Mouse (Mus musculus) left cerebral cortex, postnatal 4 days (tissue): ENCODE data around the gene Gm3187. TPM values are rescaled to one million over a fixed set of nuclear protein-coding genes. Genes with fewer than 3 reads are reported as not detected.
"Not testable (repeated sequence)": the region's sequence is repeated elsewhere in the genome, so short reads cannot be mapped to it uniquely, and the experiment has no call there.

ENCODE experiments used
- DNase-seq: peaks from one replicate; pipeline ENCODE4 v3.0.0-alpha.2; 2022
- intact Hi-C: fragments of 180-260 bp; cut with DNase I; formaldehyde crosslinking; loops from one replicate; pipeline ENCODE4 v1.15.1; 2025
- total RNA-seq, 2 experiments: library from RNA; stranded (reverse); gene quantifications; 2 replicates each; pipeline ENCODE4 v1.2.3; 2021

Gm3187 gene
- not detected for total RNA-seq

DNA sequence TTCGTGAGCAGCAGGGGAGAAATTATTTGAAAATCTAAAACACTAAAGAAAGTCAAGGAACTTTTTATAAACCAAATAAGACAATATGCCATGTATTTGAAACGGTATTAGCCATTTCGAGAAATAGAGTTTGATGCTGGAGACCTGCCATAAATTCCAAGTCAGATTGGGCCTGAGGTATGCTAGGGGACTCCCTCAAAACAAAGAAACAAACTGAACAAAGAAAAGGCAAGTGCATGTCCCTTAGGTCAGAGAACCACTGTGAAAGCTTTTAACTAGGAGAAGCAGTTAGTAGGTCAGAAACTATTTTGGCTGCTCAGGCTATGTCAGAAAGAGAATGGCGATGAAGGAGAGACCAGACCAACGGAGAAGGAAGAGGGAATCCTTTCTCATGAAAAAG is at the start of gene Gm3187:
Gene Gm3187 (plus strand): TSS at position 301 of the 400 bp plus-strand sequence.
- DNase-seq, intact Hi-C loops: not testable (repeated sequence)

DNA sequence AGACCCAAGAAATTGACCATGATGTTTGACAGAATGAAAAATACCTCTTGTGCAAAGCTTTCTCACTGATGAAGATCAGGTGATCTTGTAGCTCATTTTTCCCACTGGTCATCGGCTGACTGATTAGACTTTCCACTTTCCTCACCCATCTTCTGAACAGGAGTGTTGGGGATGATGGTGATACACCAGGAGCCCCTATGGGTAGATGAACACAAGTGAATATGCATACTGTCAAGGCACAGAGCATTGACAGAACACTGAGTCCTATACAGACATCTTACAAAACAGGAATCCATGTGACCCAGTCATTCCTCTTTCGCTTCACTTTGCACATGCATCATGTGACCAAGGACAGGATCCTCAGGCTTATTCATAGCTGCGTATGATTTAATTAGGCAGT is 28.6 kb upstream of the Gm3187 start, which contains the start of gene Gm3194:
Gene Gm3194 (minus strand): TSS at position 101 of the 400 bp plus-strand sequence.
- intact Hi-C loops, DNase-seq: not testable (repeated sequence)

DNA sequence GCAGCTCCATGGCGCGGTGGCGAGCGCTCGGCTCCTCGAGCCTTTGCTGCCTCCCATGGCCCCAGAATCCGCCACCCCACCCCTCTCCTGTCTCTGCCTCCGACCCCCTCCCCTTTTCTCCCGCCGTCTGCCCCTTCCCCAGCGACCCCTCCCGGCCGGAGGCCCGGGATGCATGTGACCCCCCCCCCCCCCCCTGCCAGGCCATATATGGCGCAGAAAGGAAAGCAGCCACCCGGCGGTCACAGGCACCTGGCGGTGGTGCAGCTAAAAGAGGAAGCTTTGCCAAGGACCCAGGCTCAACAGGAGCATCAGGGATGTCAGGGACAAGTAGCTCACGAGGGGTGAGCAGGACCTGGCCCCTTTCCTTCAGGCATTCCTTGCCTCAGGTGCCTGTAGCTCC is 23.5 kb upstream of the Gm3187 start:
- intact Hi-C loops, DNase-seq: not testable (repeated sequence)

DNA sequence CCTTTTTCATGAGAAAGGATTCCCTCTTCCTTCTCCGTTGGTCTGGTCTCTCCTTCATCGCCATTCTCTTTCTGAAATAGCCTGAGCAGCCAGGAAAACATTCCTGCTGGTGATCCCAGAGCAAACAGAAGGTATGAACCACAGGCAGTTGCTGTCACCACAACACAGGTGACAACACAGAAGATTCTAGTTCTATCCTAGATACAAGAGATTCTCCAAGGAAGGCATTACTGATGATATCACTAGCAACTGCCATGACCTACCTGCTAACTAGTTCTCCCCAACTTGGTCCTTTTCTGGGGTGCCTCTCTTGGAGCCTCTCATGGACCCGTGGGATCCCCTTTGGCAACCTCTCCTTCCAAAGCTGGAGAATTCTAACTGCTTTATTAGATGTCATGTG is 6.3 kb upstream of the Gm3187 start, which contains the start of gene Gm8246:
Gene Gm8246 (minus strand): TSS at position 101 of the 400 bp plus-strand sequence.
- DNase-seq, intact Hi-C loops: not testable (repeated sequence)

DNA sequence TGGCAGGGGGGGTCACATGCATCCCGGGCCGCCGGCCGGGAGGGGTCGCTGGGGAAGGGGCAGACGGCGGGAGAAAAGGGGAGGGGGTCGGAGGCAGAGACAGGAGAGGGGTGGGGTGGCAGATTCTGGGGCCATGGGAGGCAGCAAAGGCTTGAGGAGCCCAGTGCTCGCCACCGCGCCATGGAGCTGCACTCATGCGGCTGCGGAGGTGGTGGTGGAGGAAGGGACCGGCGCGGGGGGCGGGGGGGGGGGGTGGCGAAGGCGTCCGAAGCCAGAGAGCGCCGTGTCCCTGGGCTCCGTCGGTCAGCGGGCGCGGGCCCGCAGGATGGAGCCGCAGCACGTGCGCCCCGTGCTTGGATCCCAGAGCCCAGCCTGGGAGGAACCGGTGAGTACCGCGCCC is 17.4 kb downstream of the Gm3187 start, which contains the start of gene Gm3488:
Gene Gm3488 (plus strand): TSS at position 301 of the 400 bp plus-strand sequence.
- intact Hi-C loops, DNase-seq: not testable (repeated sequence)

DNA sequence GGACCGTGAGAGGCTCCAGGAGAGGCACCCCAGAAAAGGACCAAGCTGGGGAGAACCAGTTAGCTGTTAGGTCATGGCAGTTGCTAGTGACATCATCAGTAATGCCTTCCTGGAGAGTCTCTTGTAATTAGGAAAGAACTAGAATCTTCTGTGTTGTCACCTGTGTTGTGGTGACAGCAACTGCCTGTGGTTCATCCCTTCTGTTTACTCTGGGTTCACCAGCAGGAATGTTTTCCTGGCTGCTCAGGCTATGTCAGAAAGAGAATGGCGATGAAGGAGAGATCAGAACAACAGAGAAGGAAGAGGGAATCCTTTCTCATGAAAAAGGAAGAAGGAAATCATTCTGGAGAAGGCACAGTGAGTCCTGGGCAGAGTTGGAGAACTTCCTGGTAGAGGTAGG is 54.2 kb downstream of the Gm3187 start, which contains the start of gene Gm3532:
Gene Gm3532 (plus strand): TSS at position 301 of the 400 bp plus-strand sequence.
- intact Hi-C loops, DNase-seq: not testable (repeated sequence)

Other genes starting within 250 kb of the Gm3187 start
- under 1 TPM in 1 of 2 experiments, not detected in 1; 0.38 TPM for gene Gm3526, start 223.6 kb upstream of the Gm3187 start, total RNA-seq
- under 1 TPM in 1 of 2 experiments, not detected in 1; 0.40 TPM for gene Gm3542, start 149.3 kb upstream of the Gm3187 start, total RNA-seq
- gene Gm3500, start 95.2 kb upstream of the Gm3187 start, total RNA-seq: under 1 TPM in 1 of 2 experiments, not detected in 1; 0.79 TPM
- 10 to 100 TPM; 11.6 to 11.8 TPM for gene Gm3194, start 28.7 kb upstream of the Gm3187 start, total RNA-seq
- not detected for gene Gm8246, start 6.4 kb upstream of the Gm3187 start, total RNA-seq
- gene Gm3488, start 17.5 kb downstream of the Gm3187 start, total RNA-seq: 10 to 100 TPM; 12.9 to 13.2 TPM
- not detected for gene Gm3532, start 54.3 kb downstream of the Gm3187 start, total RNA-seq
- 1 to 10 TPM in 1 of 2 experiments, not detected in 1; 1.7 TPM for gene Gm8265, start 148.8 kb downstream of the Gm3187 start, total RNA-seq
- under 1 TPM in 1 of 2 experiments, not detected in 1; 0.40 TPM for gene Gm9603, start 203.2 kb downstream of the Gm3187 start, total RNA-seq